In the genomic region with DNA sequence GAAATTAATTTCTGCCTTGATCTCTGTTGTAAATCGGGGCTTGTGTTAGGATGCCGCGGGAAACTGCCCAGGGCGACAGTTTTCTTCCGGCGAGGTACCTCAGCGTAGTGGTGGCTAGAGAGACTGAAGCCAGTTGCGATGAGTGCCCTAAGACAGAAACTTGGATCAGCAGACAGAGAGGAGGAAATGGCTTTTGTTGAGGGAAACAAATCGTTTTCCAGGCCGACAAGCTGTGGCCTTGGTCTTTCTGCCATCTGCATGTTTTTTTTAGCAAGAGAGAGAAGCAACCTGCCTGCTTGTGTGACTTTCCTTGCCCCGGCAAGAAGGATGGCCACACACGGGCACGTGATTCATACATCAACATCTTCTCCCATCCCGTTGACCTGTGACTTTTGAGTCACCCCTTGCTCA, we compare ENCODE assay signal across 19 mouse cellular contexts. TPM values are rescaled to one million over a fixed set of nuclear protein-coding genes. Genes with fewer than 3 reads are reported as not detected.
DNase-seq lines count a peak whose midpoint lies in the region; ATAC-seq lines count a peak whose summit lies in the region.
"Had no signal": no experiment of that assay in that cellular context is flagged by ENCODE, and none has a peak within 500 bp of the region (broad histone marks: within the 10 kb centered on the region; RNA-seq: fewer than 3 reads in every experiment).

No protein-coding gene starts in this region.

- WGBS in hindbrain, embryonic 15.5 days = 54% methylated on average over 14 of the region's 14 CpGs
- WGBS in hindbrain, embryonic 10.5 days = 77% methylated on average over 14 of the region's 14 CpGs

- no peaks in the 10 kb centered on the region for H3K9me3 ChIP-seq in hindbrain, embryonic 15.5 days
- no peaks in the 10 kb centered on the region for H3K9me3 ChIP-seq in hindbrain, embryonic 10.5 days
- H3K9me3 ChIP-seq: limb, embryonic 12.5 days; liver, embryonic 15.5 days; stomach, embryonic 15.5 days had no signal

- peak; percentile 73 for DNase-seq in adrenal gland, adult 2 months
- DNase-seq in adrenal gland, postnatal 4 days (ENCODE audit: low spot score in 2 of 2) = no peak
- DNase-seq in hindbrain, embryonic 10.5 days (ENCODE audit: low spot score) = no peak
- peak; percentile 54 to 63 for DNase-seq in adrenal gland, postnatal 36 days
- peak; percentile 42 to 57 for DNase-seq in cerebellum, postnatal 36 days
- DNase-seq in thymus, postnatal 14 days = no peak
- DNase-seq in testis, postnatal 10 days (ENCODE audit: low spot score) = no peak
- DNase-seq: embryo, embryonic 11 days; heart, adult 18-20 months; lung, postnatal 36 days; right cerebral cortex, postnatal 4 days had no signal

- H3K36me3 ChIP-seq in hindbrain, embryonic 15.5 days = no peaks in the 10 kb centered on the region
- no peaks in the 10 kb centered on the region for H3K36me3 ChIP-seq in hindbrain, embryonic 10.5 days
- H3K36me3 ChIP-seq: limb, embryonic 12.5 days; stomach, embryonic 15.5 days had no signal

- no peaks in the 10 kb centered on the region for H3K27me3 ChIP-seq in hindbrain, embryonic 15.5 days
- no peaks in the 10 kb centered on the region for H3K27me3 ChIP-seq in hindbrain, embryonic 10.5 days (ENCODE audit: insufficient read depth, poor library complexity, severe bottlenecking)
- H3K27me3 ChIP-seq: limb, embryonic 12.5 days; liver, embryonic 15.5 days; Patski; stomach, embryonic 15.5 days had no signal

- H3K9ac ChIP-seq in hindbrain, embryonic 15.5 days = no peak overlapping the region
- H3K9ac ChIP-seq: limb, embryonic 12.5 days; liver, embryonic 15.5 days; stomach, embryonic 15.5 days had no signal

- peaks cover 35% of the 10 kb centered on the region for H3K4me1 ChIP-seq in hindbrain, embryonic 15.5 days (replicated peaks)
- peaks cover 50% of the 10 kb centered on the region for H3K4me1 ChIP-seq in hindbrain, embryonic 10.5 days (replicated peaks)

- no peak overlapping the region for H3K4me2 ChIP-seq in hindbrain, embryonic 15.5 days
- H3K4me2 ChIP-seq: limb, embryonic 12.5 days; liver, embryonic 15.5 days; midbrain, embryonic 11.5 days; stomach, embryonic 15.5 days had no signal

- H3K4me3 ChIP-seq in hindbrain, embryonic 15.5 days = no peak overlapping the region
- H3K4me3 ChIP-seq in hindbrain, embryonic 10.5 days = no peak overlapping the region
- H3K4me3 ChIP-seq: limb, embryonic 12.5 days; liver, embryonic 15.5 days; stomach, embryonic 15.5 days had no signal

- ATAC-seq in hindbrain, embryonic 15.5 days (ENCODE audit: low FRiP score, low read depth) = no peak
- ATAC-seq: inflammation-experienced regulatory T-cells, adult 6 months; Patski had no signal

- peak overlapping the region; percentile 31; the same call in 1 of the 2 replicates for H3K27ac ChIP-seq in hindbrain, embryonic 15.5 days (replicated peaks)
- no peak overlapping the region for H3K27ac ChIP-seq in hindbrain, embryonic 10.5 days
- H3K27ac ChIP-seq: kidney, postnatal 0 days; limb, embryonic 12.5 days; liver, embryonic 15.5 days had no signal

RNA-seq across cellular contexts. Expression of a gene that starts 47.2 kb away (rescaled TPM):
- total RNA-seq in adrenal gland, adult 2 months (2021) = 10 to 100 TPM; 18.0 to 25.8 TPM
- polyA plus RNA-seq in adrenal gland, adult 2 months (2012; rRNA removed) = 119 and 120 TPM in 2 replicates
- 10 to 100 TPM; 44.2 to 46.2 TPM for total RNA-seq in adrenal gland, postnatal 4 days (2021)
- polyA plus RNA-seq in hindbrain, embryonic 15.5 days (2015; fragmentation: Nextera tagmentation; extraction: Ambion mirVana) = 38.2 and 40.3 TPM in 2 replicates
- 27.2 and 27.5 TPM in 2 replicates for polyA plus RNA-seq in hindbrain, embryonic 10.5 days (2016; fragmentation: Nextera tagmentation; extraction: Ambion mirVana)
- total RNA-seq in adrenal gland, postnatal 36 days (2021) = 10 to 100 TPM; 19.3 to 30.3 TPM

Comparison
In these comparisons a context has a peak if more than half of its experiments do, and no peak if none do; other contexts are left out.
1. DNase-seq: peak in adrenal gland, adult 2 months (single experiment), adrenal gland, postnatal 36 days (2 of 2) and cerebellum, postnatal 36 days (2 of 2); none in adrenal gland, postnatal 4 days (0 of 2), hindbrain, embryonic 10.5 days (single experiment), thymus, postnatal 14 days (single experiment) and testis, postnatal 10 days (single experiment).